Mouse (Mus musculus) erythroblast, embryonic 14.5 days (primary cell): ENCODE results near the gene Itk. TPM values are rescaled to one million over a fixed set of nuclear protein-coding genes. Genes with fewer than 3 reads are reported as not detected.

Experiments used
- H3K27me3 ChIP-seq: 2 replicates; pipeline ENCODE4 v1.6.1; 2012; ENCODE audit warnings: inconsistent platforms; ENCODE audit not compliant: control insufficient read depth
- H3K36me3 ChIP-seq: 2 replicates; pipeline ENCODE4 v1.6.1; 2012; ENCODE audit warnings: mild to moderate bottlenecking, inconsistent platforms; ENCODE audit not compliant: control insufficient read depth
- H3K4me1 ChIP-seq: 2 replicates; pipeline ENCODE4 v1.6.1; 2012; ENCODE audit warnings: inconsistent platforms; ENCODE audit not compliant: control insufficient read depth
- H3K4me3 ChIP-seq: replicated peaks from 2 replicates; pipeline ENCODE3; 2012; ENCODE audit warnings: moderate library complexity, mild to moderate bottlenecking, inconsistent platforms
- H3K9me3 ChIP-seq: 2 replicates; pipeline ENCODE4 v1.6.1; 2012; ENCODE audit warnings: low read length, inconsistent platforms, mixed read lengths; ENCODE audit not compliant: control insufficient read depth
- GATA1 ChIP-seq: IDR thresholded peaks from 2 replicates; pipeline ENCODE4 v1.6.1; 2012; ENCODE audit warnings: low read length, inconsistent platforms, mixed read lengths
- TAL1 ChIP-seq: IDR thresholded peaks from 3 replicates; pipeline ENCODE4 v1.6.1; 2012; ENCODE audit warnings: low read length, inconsistent platforms, mixed read lengths
- polyA plus RNA-seq: library from polyadenylated mRNA; stranded (reverse); fragments of >175 nt; gene quantifications from 2 replicates; pipeline ENCODE4 v1.2.3, GENCODE M21; 2012

Gene Itk
- polyA plus RNA-seq, 1 experiment, result 0.06 TPM

DNA sequence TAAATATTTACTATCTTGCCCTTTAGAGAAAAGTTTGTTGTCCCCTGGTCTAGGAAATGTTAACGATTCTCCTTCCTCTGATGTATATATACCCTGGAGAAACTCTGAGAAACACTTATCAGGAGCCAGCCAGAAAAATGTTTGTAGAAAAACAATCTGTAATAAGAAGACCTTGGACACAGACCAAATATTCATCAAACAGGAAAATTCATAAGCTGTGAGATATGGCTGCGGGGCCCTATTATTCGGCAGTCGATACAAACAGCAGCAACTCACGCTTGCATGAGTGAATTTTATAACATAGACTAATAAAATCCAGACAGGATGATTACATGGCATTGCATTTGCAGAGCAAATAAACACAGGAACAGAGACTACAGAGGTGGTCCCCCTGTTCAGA lies 29.5 kb upstream of the Itk start:
- Histone ChIP-seq H3K27me3 (no peaks in the 10 kb centered on the region), H3K4me1 (no peaks in the 10 kb centered on the region), H3K36me3 (no peaks in the 10 kb centered on the region)

DNA sequence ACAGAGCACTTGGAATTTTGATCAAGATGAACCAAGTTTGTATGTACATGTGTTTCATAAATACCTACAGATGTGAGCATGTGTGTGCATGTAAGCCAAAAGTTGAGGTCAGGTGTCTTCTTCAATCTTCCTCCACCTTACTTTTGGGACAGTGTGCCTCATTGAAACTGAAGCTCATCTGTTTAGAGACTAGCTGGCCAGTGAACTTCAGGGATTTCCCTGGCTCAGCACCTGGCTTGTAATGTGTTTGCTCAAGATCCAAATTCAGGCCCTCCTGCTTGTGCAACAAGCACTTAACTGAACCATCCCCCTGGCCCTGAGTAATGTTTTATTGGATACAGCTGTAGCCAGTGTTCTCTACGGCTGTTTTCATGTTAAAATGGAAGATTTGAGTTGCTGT lies 29.1 kb upstream of the Itk start:
- no peaks in the 10 kb centered on the region for H3K27me3 ChIP-seq

More for the DNA sequence above, 29.5 kb upstream of the Itk start:
- Histone ChIP-seq H3K4me3 (no peak overlapping the region), H3K9me3 (no peaks in the 10 kb centered on the region)
- TF ChIP-seq GATA1, result no peak
- no peak for TF ChIP-seq TAL1

GRCm38 (mm10) chr11:46410018-46410563 lies 20.8 kb upstream of the Itk start:
- TF ChIP-seq TAL1, result no peak
- Histone ChIP-seq H3K36me3 (no peaks in the 10 kb centered on the region), H3K4me3 (no peak overlapping the region), H3K4me1 (peaks cover 3% of the 10 kb centered on the region; the same call in 1 of the 2 replicates), H3K9me3 (no peaks in the 10 kb centered on the region), H3K27me3 (no peaks in the 10 kb centered on the region)

More for the DNA sequence above, 29.1 kb upstream of the Itk start:
- Histone ChIP-seq H3K4me1 (no peaks in the 10 kb centered on the region), H3K9me3 (no peaks in the 10 kb centered on the region), H3K36me3 (no peaks in the 10 kb centered on the region), H3K4me3 (no peak overlapping the region)
- TF ChIP-seq TAL1 (no peak), GATA1 (no peak)

DNA sequence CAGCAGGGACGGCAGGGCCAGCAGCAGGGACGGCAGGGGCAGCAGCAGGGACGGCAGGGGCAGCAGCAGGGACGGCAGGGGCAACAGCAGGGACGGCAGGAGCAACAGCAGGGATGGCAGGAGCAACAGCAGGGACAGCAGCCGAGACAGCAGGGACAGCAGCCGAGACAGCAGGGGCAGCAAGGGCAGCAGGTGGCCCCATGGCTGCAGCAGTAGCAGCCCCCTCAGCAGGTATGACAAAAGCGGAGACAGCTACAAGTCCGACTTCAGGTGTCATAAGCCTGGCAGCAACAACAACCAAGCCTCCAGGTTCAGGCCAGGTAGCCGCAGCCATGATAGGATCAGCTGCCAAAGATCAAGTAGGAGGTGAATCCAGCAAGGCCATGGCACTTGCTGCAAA lies 17.4 kb upstream of the Itk start:
- TF ChIP-seq TAL1, result no peak
- Histone ChIP-seq H3K4me3 (no peak overlapping the region), H3K36me3 (no peaks in the 10 kb centered on the region), H3K27me3 (no peaks in the 10 kb centered on the region), H3K4me1 (peaks cover 5% of the 10 kb centered on the region; the same call in 1 of the 2 replicates), H3K9me3 (no peaks in the 10 kb centered on the region)

DNA sequence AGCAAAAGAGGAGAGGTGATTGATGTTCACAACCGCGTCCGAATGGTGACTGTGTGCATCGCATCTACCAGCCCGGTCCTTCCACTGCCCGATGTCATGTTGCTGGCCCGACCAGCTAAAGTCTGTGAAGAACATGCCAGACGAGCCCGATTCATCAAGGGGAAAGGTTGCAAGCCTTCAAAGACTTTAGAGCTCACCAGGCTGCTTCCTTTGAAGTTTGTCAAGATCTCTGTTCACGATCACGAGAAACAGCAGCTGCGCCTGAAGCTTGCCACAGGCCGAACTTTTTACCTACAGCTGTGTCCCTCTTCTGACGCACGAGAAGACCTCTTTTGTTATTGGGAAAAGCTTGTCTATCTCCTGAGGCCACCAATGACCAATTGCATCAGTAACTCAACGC lies 15.7 kb upstream of the Itk start:
- TF ChIP-seq TAL1 (no peak), GATA1 (no peak)
- H3K4me3 ChIP-seq, result no peak overlapping the region
- H3K36me3 ChIP-seq, result no peaks in the 10 kb centered on the region
- no peaks in the 10 kb centered on the region for H3K27me3 ChIP-seq
- no peaks in the 10 kb centered on the region for H3K9me3 ChIP-seq
- peaks cover 4% of the 10 kb centered on the region; the same call in 1 of the 2 replicates for H3K4me1 ChIP-seq

DNA sequence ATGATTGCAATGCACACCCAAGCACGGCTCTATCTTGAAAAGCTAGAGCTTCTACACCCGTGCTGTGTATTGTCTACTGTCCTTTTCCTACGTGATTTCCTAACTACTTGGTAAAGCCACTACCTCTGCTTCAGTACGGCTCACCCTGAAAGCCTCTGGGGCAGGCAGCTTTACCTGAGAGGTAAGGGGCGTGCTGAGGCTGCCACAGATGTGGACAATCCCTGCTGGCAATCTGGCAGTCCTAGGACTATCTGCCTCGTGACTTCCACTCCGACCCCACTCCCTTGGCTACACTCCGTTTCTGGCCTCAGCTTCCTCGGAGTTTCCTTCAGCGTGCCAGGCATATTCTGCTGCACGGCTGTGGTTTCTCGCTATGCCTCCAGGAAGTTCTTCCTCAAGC lies 12.2 kb upstream of the Itk start:
- no peaks in the 10 kb centered on the region for H3K9me3 ChIP-seq
- TF ChIP-seq TAL1 (no peak), GATA1 (no peak)
- H3K4me3 ChIP-seq, result no peak overlapping the region
- H3K27me3 ChIP-seq, result no peaks in the 10 kb centered on the region
- peaks cover 11% of the 10 kb centered on the region for H3K4me1 ChIP-seq
- H3K36me3 ChIP-seq, result no peaks in the 10 kb centered on the region

DNA sequence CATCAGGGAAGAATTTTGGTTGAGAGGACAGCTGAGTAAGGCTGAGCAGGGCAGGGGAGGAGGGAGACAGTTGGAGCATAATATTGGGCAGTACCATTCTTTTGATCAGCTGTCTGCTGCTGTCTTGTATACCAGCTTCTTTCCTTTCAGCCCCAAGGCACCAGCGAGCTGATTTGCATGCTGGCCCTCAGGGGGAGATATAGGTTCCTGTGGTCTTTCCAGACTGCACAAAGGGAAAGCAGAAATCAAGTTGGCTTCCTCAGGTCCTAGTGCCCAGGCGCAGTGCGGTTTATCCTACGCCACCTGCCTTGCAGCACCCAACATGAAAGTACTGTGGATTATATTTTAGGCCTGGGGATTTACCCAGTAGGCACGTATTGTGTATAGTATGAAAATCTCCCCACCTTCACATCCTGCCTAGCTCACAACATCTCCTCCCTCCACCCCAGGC lies 9.6 kb upstream of the Itk start:
- Histone ChIP-seq H3K36me3 (no peaks in the 10 kb centered on the region), H3K4me3 (no peak overlapping the region), H3K4me1 (peaks cover 11% of the 10 kb centered on the region), H3K9me3 (no peaks in the 10 kb centered on the region), H3K27me3 (no peaks in the 10 kb centered on the region)
- TF ChIP-seq TAL1 (no peak), GATA1 (no peak)

- no peaks in the 10 kb centered on the region for H3K36me3 ChIP-seq
- peaks cover 11% of the 10 kb centered on the region for H3K4me1 ChIP-seq
- H3K27me3 ChIP-seq, result 0 out of 2 replicates have a peak, but pooled peaks cover 1% of the 10 kb centered on the region
- no peaks in the 10 kb centered on the region for H3K9me3 ChIP-seq
- H3K4me3 ChIP-seq, result no peak overlapping the region
- TF ChIP-seq GATA1, result no peak
- no peak for TF ChIP-seq TAL1
Observed at GRCm38 (mm10) chr11:46398473-46398872, 9.2 kb upstream of the Itk start.

- Histone ChIP-seq H3K27me3 (0 out of 2 replicates have a peak, but pooled peaks cover 3% of the 10 kb centered on the region), H3K9me3 (no peaks in the 10 kb centered on the region), H3K4me1 (peaks cover 11% of the 10 kb centered on the region), H3K36me3 (no peaks in the 10 kb centered on the region), H3K4me3 (no peak overlapping the region)
- TF ChIP-seq TAL1 (no peak), GATA1 (no peak)
Observed at GRCm38 (mm10) chr11:46397900-46398299, 8.6 kb upstream of the Itk start.

DNA sequence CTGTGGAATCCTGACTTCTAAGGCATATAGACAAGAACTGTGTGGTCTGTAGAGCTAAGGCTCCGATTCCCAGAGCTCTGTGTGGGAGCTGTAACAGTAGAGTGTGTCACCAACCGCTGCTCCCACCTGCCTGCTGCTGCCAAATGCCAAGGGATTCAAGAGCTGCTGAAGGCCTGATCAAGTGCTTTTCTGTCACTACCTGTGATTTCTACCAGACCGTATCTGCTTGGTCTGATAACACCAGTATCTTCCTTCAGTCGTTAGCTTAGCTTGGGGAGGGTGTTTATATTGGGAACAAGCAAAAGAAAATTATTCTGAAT lies 7.5 kb upstream of the Itk start:
- Histone ChIP-seq H3K36me3 (no peaks in the 10 kb centered on the region), H3K4me1 (peaks cover 9% of the 10 kb centered on the region), H3K9me3 (no peaks in the 10 kb centered on the region), H3K27me3 (0 out of 2 replicates have a peak, but pooled peaks cover 3% of the 10 kb centered on the region), H3K4me3 (no peak overlapping the region)
- no peak for TF ChIP-seq GATA1
- TF ChIP-seq TAL1, result no peak
